Mouse (Mus musculus) E14TG2a.4 (cell line): ENCODE measurements at regions not wholly inside any gene's neighbourhood (a gene's known extent, or its start where the extent isn't known, plus 50 kb on each side); places are given as distances from the start of the nearest gene placed in this dataset.

Experiments
- CTCF ChIP-seq: conservative IDR thresholded peaks from 2 replicates; pipeline ENCODE4 v1.5.1; 2014; ENCODE audit warnings: low read length
- NANOG ChIP-seq: IDR thresholded peaks from 2 replicates; pipeline ENCODE4 v1.6.1; 2014; ENCODE audit warnings: borderline replicate concordance, low read length, mixed read lengths
- POU5F1 ChIP-seq: IDR thresholded peaks from 2 replicates; pipeline ENCODE4 v1.6.1; 2014; ENCODE audit warnings: low read length, borderline replicate concordance

- TF ChIP-seq NANOG (0 out of 2 replicates have a peak, but pooled peaks have one; percentile 16), CTCF (no peak), POU5F1 (no peak)
Measured at GRCm38 (mm10) chr7:113650631-113651030, 115.2 kb upstream of the Spon1 start.
